Mouse (Mus musculus) heart, postnatal 14 days (tissue): ENCODE measurements around the gene Sema3d. TPM values are rescaled to one million over a fixed set of nuclear protein-coding genes. Genes with fewer than 3 reads are reported as not detected.

Experiments used
- DNase-seq, 2 experiments: peaks; one replicate each; pipeline ENCODE4 v3.0.0; 2021 to 2022
- intact Hi-C: fragments of 180-260 bp; cut with DNase I; formaldehyde crosslinking; loops from one replicate; pipeline ENCODE4 v1.15.1; 2025
- total RNA-seq, 2 experiments: library from RNA; stranded (reverse); gene quantifications; 2 replicates each; pipeline ENCODE4 v1.2.3; 2021

The Sema3d gene
- total RNA-seq, 2 experiments from 2014 or later, result 6.9 to 7.9 TPM

GRCm38 (mm10) chr5:12491704-12492103, 108.5 kb downstream of the Sema3d start:
- no peak for DNase-seq
- intact Hi-C loops, result no loop called here

GRCm38 (mm10) chr5:12498227-12498928, 115.2 kb downstream of the Sema3d start:
- intact Hi-C loops, result no loop called here
- DNase-seq, result no peak

GRCm38 (mm10) chr5:12499037-12499436, 115.9 kb downstream of the Sema3d start:
- no peak for DNase-seq
- intact Hi-C loops, result no loop called here

- intact Hi-C loops, result loop anchor here (10.0 kb wide), 1 partner anchor 115 kb away; the partner anchor contains the start of gene Sema3d
- DNase-seq, result no peak
These were observed 116.8 kb downstream of the Sema3d start for GRCm38 (mm10) chr5:12499791-12500504.

GRCm38 (mm10) chr5:12512471-12512870, 129.3 kb downstream of the Sema3d start:
- no peak for DNase-seq
- intact Hi-C loops, result no loop called here

- intact Hi-C loops, result no loop called here
- no peak for DNase-seq
These were observed 132.1 kb downstream of the Sema3d start for GRCm38 (mm10) chr5:12515283-12515682.

GRCm38 (mm10) chr5:12525235-12525767, 142.1 kb downstream of the Sema3d start:
- no peak for DNase-seq
- intact Hi-C loops, result no loop called here

GRCm38 (mm10) chr5:12528596-12528995, 145.4 kb downstream of the Sema3d start:
- DNase-seq, result no peak
- intact Hi-C loops, result no loop called here

- intact Hi-C loops, result no loop called here
- no peak for DNase-seq
These were observed 146.6 kb downstream of the Sema3d start for GRCm38 (mm10) chr5:12529771-12530170.

- DNase-seq, result peak in 1 of 2 experiments; percentile 23
- intact Hi-C loops, result loop anchor here (5.0 kb wide), 2 partner anchors 164 to 509 kb away; no protein-coding TSS in a partner anchor
These were observed 158.1 kb downstream of the Sema3d start for GRCm38 (mm10) chr5:12541268-12541667.

GRCm38 (mm10) chr5:12549046-12549669, 166.0 kb downstream of the Sema3d start:
- no peak for DNase-seq
- intact Hi-C loops, result no loop called here

GRCm38 (mm10) chr5:12555401-12555800, 172.2 kb downstream of the Sema3d start:
- DNase-seq, result no peak
- intact Hi-C loops, result loop anchor here (5.0 to 10.0 kb wide), 2 partner anchors 523 to 1911 kb away; no protein-coding TSS in a partner anchor

GRCm38 (mm10) chr5:12557889-12558288, 174.7 kb downstream of the Sema3d start:
- no peak for DNase-seq
- intact Hi-C loops, result loop anchor here (5.0 to 10.0 kb wide), 2 partner anchors 526 to 1913 kb away; no protein-coding TSS in a partner anchor

GRCm38 (mm10) chr5:12561740-12562139, 178.6 kb downstream of the Sema3d start:
- intact Hi-C loops, result loop anchor here (1.0 to 5.0 kb wide), 3 partner anchors 836 to 1067 kb away; no protein-coding TSS in a partner anchor
- no peak for DNase-seq

- DNase-seq, result peak; percentile 16 to 64
- intact Hi-C loops, result loop anchor here (1.0 to 5.0 kb wide), 3 partner anchors 835 to 1067 kb away; no protein-coding TSS in a partner anchor
These were observed 179.0 kb downstream of the Sema3d start for GRCm38 (mm10) chr5:12562204-12562603.

GRCm38 (mm10) chr5:12563132-12563531, 179.9 kb downstream of the Sema3d start:
- intact Hi-C loops, result loop anchor here (2.0 to 5.0 kb wide), 2 partner anchors 834 to 1066 kb away; no protein-coding TSS in a partner anchor
- no peak for DNase-seq

GRCm38 (mm10) chr5:12564602-12565220, 181.5 kb downstream of the Sema3d start:
- DNase-seq, result no peak
- intact Hi-C loops, result loop anchor here (5.0 kb wide), 1 partner anchor 833 kb away; no protein-coding TSS in a partner anchor

- intact Hi-C loops, result no loop called here
- no peak for DNase-seq
These were observed 183.4 kb downstream of the Sema3d start for GRCm38 (mm10) chr5:12566568-12566967.

GRCm38 (mm10) chr5:12574551-12574950, 191.4 kb downstream of the Sema3d start:
- intact Hi-C loops, result no loop called here
- no peak for DNase-seq

GRCm38 (mm10) chr5:12575262-12575661, 192.1 kb downstream of the Sema3d start:
- DNase-seq, result no peak
- intact Hi-C loops, result no loop called here
